Mouse (Mus musculus) CH12.LX (cell line): ENCODE measurements around the gene Msi2. TPM values are rescaled to one million over a fixed set of nuclear protein-coding genes. Genes with fewer than 3 reads are reported as not detected.

Source experiments
- DNase-seq: peaks from one replicate; pipeline ENCODE4 v3.0.0-alpha.2; 2013; ENCODE audit errors: extremely low read depth
- H3K27ac ChIP-seq: 2 replicates; pipeline ENCODE4 v1.5.1; 2012; ENCODE audit warnings: low read depth, mild to moderate bottlenecking, control low read depth, moderate library complexity; ENCODE audit not compliant: insufficient read depth
- H3K27me3 ChIP-seq: replicated peaks from 2 replicates; pipeline ENCODE3; 2012; ENCODE audit warnings: inconsistent platforms
- H3K36me3 ChIP-seq, 2 experiments: replicated peaks in 1 of 2; 2 replicates each; pipeline versions ENCODE3 to v1.6.1; 2012; ENCODE audit warnings: inconsistent platforms in 1 of 2, low read length in 1 of 2, mild to moderate bottlenecking in 1 of 2, mixed read lengths in 1 of 2, moderate library complexity in 1 of 2; ENCODE audit not compliant: control insufficient read depth in 1 of 2, insufficient read depth in 1 of 2
- H3K4me1 ChIP-seq, 2 experiments: 2 replicates each; pipeline ENCODE4 v1.6.1; 2012; ENCODE audit warnings: inconsistent platforms in 1 of 2, moderate library complexity in 1 of 2; ENCODE audit not compliant: insufficient read depth in 2 of 2, control insufficient read depth in 1 of 2
- H3K4me2 ChIP-seq: 2 replicates; pipeline ENCODE4 v1.6.1; 2012; ENCODE audit warnings: low read depth, mild to moderate bottlenecking, control low read depth; ENCODE audit not compliant: poor library complexity, insufficient read depth, severe bottlenecking
- H3K4me3 ChIP-seq, 3 experiments: fragments of 150-350 bp in 1 of 3; sonication (generic) in 1 of 3; replicated peaks in 1 of 3; 2 replicates each; pipeline versions ENCODE3 to v1.5.1; 2011 to 2012; ENCODE audit warnings: low read depth in 2 of 3, low read length in 2 of 3, mild to moderate bottlenecking in 2 of 3, moderate library complexity in 2 of 3, control low read depth in 1 of 3, improper control_type of control experiment in 1 of 3, inconsistent platforms in 1 of 3, mixed read lengths in 1 of 3; ENCODE audit not compliant: poor library complexity in 1 of 3
- H3K79me2 ChIP-seq: replicated peaks from 2 replicates; pipeline ENCODE4 v1.6.1; 2012; ENCODE audit warnings: mild to moderate bottlenecking, moderate library complexity; ENCODE audit not compliant: control insufficient read depth, poor library complexity, insufficient read depth, severe bottlenecking; ENCODE audit errors: extremely low read depth
- H3K9ac ChIP-seq: 2 replicates; pipeline ENCODE4 v1.6.1; 2012; ENCODE audit warnings: low read depth, mild to moderate bottlenecking, control low read depth, moderate library complexity; ENCODE audit not compliant: insufficient read depth
- H3K9me3 ChIP-seq: replicated peaks from 2 replicates; pipeline ENCODE3; 2012; ENCODE audit warnings: low read length, inconsistent platforms, mixed read lengths
- BHLHE40 ChIP-seq: IDR thresholded peaks from 2 replicates; pipeline ENCODE4 v1.6.1; 2011; ENCODE audit warnings: mild to moderate bottlenecking, low read depth, low read length, improper control_type of control experiment
- CTCF ChIP-seq, 2 experiments: IDR thresholded peaks in 1 of 2; conservative IDR thresholded peaks in 1 of 2; 2 replicates each; pipeline ENCODE4 v1.5.1; 2011 to 2012; ENCODE audit warnings: low read depth in 2 of 2, low read length in 2 of 2, improper control_type of control experiment in 1 of 2, inconsistent platforms in 1 of 2, mild to moderate bottlenecking in 1 of 2, moderate library complexity in 1 of 2
- E2F4 ChIP-seq: IDR thresholded peaks from 2 replicates; pipeline ENCODE4 v1.6.1; 2011; ENCODE audit warnings: low read depth, low read length, improper control_type of control experiment; ENCODE audit not compliant: insufficient replicate concordance
- EP300 ChIP-seq: IDR thresholded peaks from 2 replicates; pipeline ENCODE4 v1.6.1; 2011; ENCODE audit warnings: low read length, improper control_type of control experiment
- GABPA ChIP-seq: IDR thresholded peaks from 2 replicates; pipeline ENCODE4 v1.6.1; 2012; ENCODE audit warnings: low read depth, low read length, improper control_type of control experiment, inconsistent platforms; ENCODE audit not compliant: insufficient replicate concordance
- IRF4 ChIP-seq: IDR thresholded peaks from 2 replicates; pipeline ENCODE4 v1.6.1; 2014; ENCODE audit warnings: low read depth, mild to moderate bottlenecking, inconsistent platforms, low read length, improper control_type of control experiment
- JUN ChIP-seq: IDR thresholded peaks from 2 replicates; pipeline ENCODE4 v1.6.1; 2011; ENCODE audit warnings: low read depth, mild to moderate bottlenecking, low read length, improper control_type of control experiment, moderate library complexity; ENCODE audit not compliant: insufficient read depth
- JUND ChIP-seq: conservative IDR thresholded peaks from 2 replicates; pipeline ENCODE4 v1.6.1; 2011; ENCODE audit warnings: low read depth, low read length, improper control_type of control experiment
- KAT2A ChIP-seq: IDR thresholded peaks from 2 replicates; pipeline ENCODE4 v1.6.1; 2012; ENCODE audit warnings: low read length, improper control_type of control experiment, inconsistent platforms; ENCODE audit not compliant: insufficient replicate concordance
- MAX ChIP-seq: IDR thresholded peaks from 2 replicates; pipeline ENCODE4 v1.6.1; 2011; ENCODE audit warnings: low read length, improper control_type of control experiment
- MAZ ChIP-seq: IDR thresholded peaks from 2 replicates; pipeline ENCODE4 v1.6.1; 2012; ENCODE audit warnings: low read depth, mild to moderate bottlenecking, inconsistent platforms, low read length, improper control_type of control experiment, moderate library complexity
- MEF2A ChIP-seq: IDR thresholded peaks from 2 replicates; pipeline ENCODE4 v1.6.1; 2014; ENCODE audit warnings: low read depth, mild to moderate bottlenecking, inconsistent platforms, low read length, improper control_type of control experiment, borderline replicate concordance
- MXI1 ChIP-seq: IDR thresholded peaks from 2 replicates; pipeline ENCODE4 v1.6.1; 2011; ENCODE audit warnings: mild to moderate bottlenecking, low read depth, low read length, improper control_type of control experiment
- NELFE ChIP-seq: IDR thresholded peaks from 2 replicates; pipeline ENCODE4 v1.6.1; 2011; ENCODE audit warnings: low read depth, low read length, improper control_type of control experiment
- NRF1 ChIP-seq: IDR thresholded peaks from 2 replicates; pipeline ENCODE4 v1.6.1; 2014; ENCODE audit warnings: low read depth, mild to moderate bottlenecking, inconsistent platforms, low read length, improper control_type of control experiment, moderate library complexity
- PAX5 ChIP-seq: IDR thresholded peaks from 2 replicates; pipeline ENCODE4 v1.6.1; 2012; ENCODE audit warnings: low read length, inconsistent platforms, mixed read lengths
- POLR2A ChIP-seq: IDR thresholded peaks from 2 replicates; pipeline ENCODE4 v1.6.1; 2011; ENCODE audit warnings: low read depth, mild to moderate bottlenecking, improper control_type of control experiment, low read length
- POLR2AphosphoS2 ChIP-seq: IDR thresholded peaks from 2 replicates; pipeline ENCODE4 v1.6.1; 2011; ENCODE audit warnings: low read depth, low read length, improper control_type of control experiment
- RCOR1 ChIP-seq: conservative IDR thresholded peaks from 2 replicates; pipeline ENCODE4 v1.6.1; 2012; ENCODE audit warnings: low read depth, mild to moderate bottlenecking, inconsistent platforms, low read length, improper control_type of control experiment
- SIN3A ChIP-seq: IDR thresholded peaks from 2 replicates; pipeline ENCODE4 v1.6.1; 2012; ENCODE audit warnings: low read length, improper control_type of control experiment, inconsistent platforms
- SMC3 ChIP-seq: IDR thresholded peaks from 2 replicates; pipeline ENCODE4 v1.6.1; 2011; ENCODE audit warnings: low read depth, low read length, improper control_type of control experiment
- TCF12 ChIP-seq: IDR thresholded peaks from 2 replicates; pipeline ENCODE4 v1.6.1; 2014; ENCODE audit warnings: low read depth, mild to moderate bottlenecking, inconsistent platforms, low read length, improper control_type of control experiment
- UBTF ChIP-seq: IDR thresholded peaks from 2 replicates; pipeline ENCODE4 v1.6.1; 2012; ENCODE audit warnings: low read depth, mild to moderate bottlenecking, inconsistent platforms, low read length, improper control_type of control experiment, moderate library complexity
- USF1 ChIP-seq: IDR thresholded peaks from 2 replicates; pipeline ENCODE4 v1.6.1; 2014; ENCODE audit warnings: low read depth, mild to moderate bottlenecking, inconsistent platforms, low read length, improper control_type of control experiment
- ZC3H11A ChIP-seq: IDR thresholded peaks from 2 replicates; pipeline ENCODE4 v1.6.1; 2012; ENCODE audit warnings: low read depth, mild to moderate bottlenecking, inconsistent platforms, low read length, improper control_type of control experiment
- ZMIZ1 ChIP-seq: IDR thresholded peaks from 2 replicates; pipeline ENCODE4 v1.6.1; 2012; ENCODE audit warnings: low read depth, mild to moderate bottlenecking, inconsistent platforms, low read length, improper control_type of control experiment
- ZNF384 ChIP-seq: IDR thresholded peaks from 2 replicates; pipeline ENCODE4 v1.6.1; 2012; ENCODE audit warnings: low read depth, low read length, improper control_type of control experiment, inconsistent platforms
- dilution Hi-C: fragments of 300-500 bp; cut with MboI; formaldehyde crosslinking; loops from 2 replicates; pipeline ENCODE4 v1.14.3; 2020; ENCODE audit warnings: low sequenced_read_pairs; ENCODE audit not compliant: extremely low pct_unique_long_range_greater_than_20kb, extremely low pct_ligation_motif_present
- in situ Hi-C: fragments of 300-500 bp; cut with MboI; formaldehyde crosslinking; loops from 3 replicates; pipeline ENCODE4 v1.14.3; 2019; ENCODE audit warnings: low sequenced_read_pairs, low pct_ligation_motif_present, low pct_unique_long_range_greater_than_20kb, mixed read lengths
- polyA plus RNA-seq: library from polyadenylated mRNA; unstranded; fragments of >175 nt; gene quantifications from 2 replicates; pipeline ENCODE4 v1.2.1, GENCODE M21; 2012; ENCODE audit warnings: low read depth; ENCODE audit not compliant: insufficient read length
- total RNA-seq, 2 experiments: library from RNA; depleted of rRNA; stranded (reverse); fragments of 300-350 nt in 1 of 2; fragments of >200 nt in 1 of 2; gene quantifications; 2 replicates each; pipeline ENCODE4 v1.2.3; 2012 to 2014

The Msi2 gene
- total and polyA plus RNA-seq, 3 experiments = 40.3 to 73.1 (median 52.6) TPM

DNA sequence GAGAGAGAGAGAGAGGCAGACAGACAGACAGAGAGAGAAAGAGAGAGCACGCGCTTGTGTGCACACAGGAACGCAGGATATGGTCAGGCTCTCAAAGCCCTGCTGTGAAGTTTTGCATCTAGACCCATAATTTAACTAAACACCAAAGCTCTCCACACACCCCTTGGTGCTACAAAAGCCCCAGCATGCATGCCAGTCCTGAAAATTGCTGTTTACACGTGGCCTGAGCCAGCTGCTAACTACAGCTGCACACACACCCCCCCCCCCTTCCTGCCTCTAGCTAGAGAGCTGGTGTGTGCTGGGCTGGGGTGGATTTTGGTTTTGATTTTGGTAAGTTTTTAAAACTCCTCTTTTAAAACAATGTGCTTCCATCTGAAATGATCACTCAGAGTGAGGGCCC, 122.7 kb downstream of the Msi2 start (continued):
- TF ChIP-seq RCOR1 = no peak
- no peak; the same call in 1 of the 2 replicates for TF ChIP-seq POLR2A
- TF ChIP-seq GABPA = no peak
- 0 out of 2 replicates have a peak, but pooled peaks have one; percentile 24 for TF ChIP-seq NRF1

DNA sequence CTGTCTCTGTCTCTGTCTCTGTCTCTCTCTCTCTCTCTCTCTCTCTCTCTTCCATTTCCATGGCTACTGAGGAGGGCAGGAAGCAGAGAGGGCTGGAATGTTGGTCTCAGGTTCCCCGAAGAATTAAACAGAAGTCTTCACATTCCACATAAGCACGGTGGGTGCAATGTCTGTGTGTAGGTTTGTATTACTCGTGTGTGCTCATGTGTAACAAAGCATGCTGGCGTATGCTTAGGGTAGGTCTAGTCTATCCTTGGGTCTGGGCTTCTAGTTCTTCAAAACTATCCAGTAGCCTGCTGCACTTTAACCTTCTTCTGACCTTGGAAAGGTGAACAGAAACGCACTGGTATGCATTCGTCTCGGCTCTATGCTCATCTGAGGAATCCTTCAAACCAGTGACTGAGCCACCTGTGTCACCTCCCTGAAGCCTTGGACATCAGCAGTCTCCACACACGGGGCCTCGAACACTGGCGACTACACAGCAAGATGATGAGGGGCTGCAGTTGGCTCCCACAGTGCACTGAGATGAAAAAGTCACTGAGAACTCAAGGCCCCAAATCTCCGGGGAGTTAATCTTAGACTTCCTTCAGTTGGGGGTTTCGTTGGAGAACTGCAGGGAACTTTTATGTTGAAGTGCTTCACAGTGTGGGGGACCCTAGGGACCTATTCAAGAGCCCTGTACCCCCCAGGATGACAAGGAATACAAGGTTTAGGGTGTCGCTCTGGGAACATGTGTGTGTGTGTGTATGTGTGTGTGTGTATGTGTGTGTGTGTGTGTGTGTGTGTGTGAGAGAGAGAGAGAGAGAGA, 123.3 kb downstream of the Msi2 start:
- Histone ChIP-seq H3K4me3 (no peak overlapping the region), H3K4me1 (peaks cover 41 to 88% of the 10 kb centered on the region in 2 experiments), H3K4me2 (peak overlapping the region; percentile 48), H3K9ac (peak overlapping the region; percentile 11), H3K27ac (peak overlapping the region; percentile 88), H3K36me3 (peaks cover 2 to 42% of the 10 kb centered on the region in 2 experiments), H3K9me3 (no peaks in the 10 kb centered on the region), H3K27me3 (no peaks in the 10 kb centered on the region), H3K79me2 (peaks cover 13% of the 10 kb centered on the region)
- in situ Hi-C loops (loop anchor here (5.0 kb wide), 1 partner anchor 38 kb away; no protein-coding TSS in a partner anchor), dilution Hi-C loops (no loop called here)
- TF ChIP-seq MAZ (no peak), NRF1 (no peak), SIN3A (no peak), USF1 (no peak), JUN (no peak), CTCF (conservative IDR thresholded peaks at IDR 0.05 in 1 of 2, IDR thresholded peaks at IDR 0.05 in 1 of 2; ENCODE audit: low read depth in 2 of 2, low read length in 2 of 2) (no peak), ZMIZ1 (0 out of 2 replicates have a peak, but pooled peaks have one; percentile 47), SMC3 (no peak), ZNF384 (no peak), E2F4 (no peak), PAX5 (no peak), JUND (no peak), IRF4 (no peak), TCF12 (0 out of 2 replicates have a peak, but pooled peaks have one; percentile 14), MXI1 (no peak), EP300 (no peak), POLR2AphosphoS2 (no peak), MEF2A (peak; percentile 3; the same call in 1 of the 2 replicates), BHLHE40 (no peak), RCOR1 (no peak), UBTF (0 out of 2 replicates have a peak, but pooled peaks have one; percentile 15), ZC3H11A (no peak), KAT2A (0 out of 2 replicates have a peak, but pooled peaks have one; percentile 16), GABPA (no peak), NELFE (0 out of 2 replicates have a peak, but pooled peaks have one; percentile 8), MAX (peak; percentile 41; the same call in 1 of the 2 replicates)
- peak; percentile 73 for DNase-seq
